Mouse (Mus musculus) liver, adult (tissue): ENCODE measurements around the gene Orm2.

Source experiments
- GATA4 ChIP-seq: IDR thresholded peaks from 2 replicates; pipeline ENCODE4 v1.6.1; 2014; ENCODE audit warnings: mild to moderate bottlenecking, low read length; ENCODE audit not compliant: insufficient replicate concordance

Orm2 gene

DNA sequence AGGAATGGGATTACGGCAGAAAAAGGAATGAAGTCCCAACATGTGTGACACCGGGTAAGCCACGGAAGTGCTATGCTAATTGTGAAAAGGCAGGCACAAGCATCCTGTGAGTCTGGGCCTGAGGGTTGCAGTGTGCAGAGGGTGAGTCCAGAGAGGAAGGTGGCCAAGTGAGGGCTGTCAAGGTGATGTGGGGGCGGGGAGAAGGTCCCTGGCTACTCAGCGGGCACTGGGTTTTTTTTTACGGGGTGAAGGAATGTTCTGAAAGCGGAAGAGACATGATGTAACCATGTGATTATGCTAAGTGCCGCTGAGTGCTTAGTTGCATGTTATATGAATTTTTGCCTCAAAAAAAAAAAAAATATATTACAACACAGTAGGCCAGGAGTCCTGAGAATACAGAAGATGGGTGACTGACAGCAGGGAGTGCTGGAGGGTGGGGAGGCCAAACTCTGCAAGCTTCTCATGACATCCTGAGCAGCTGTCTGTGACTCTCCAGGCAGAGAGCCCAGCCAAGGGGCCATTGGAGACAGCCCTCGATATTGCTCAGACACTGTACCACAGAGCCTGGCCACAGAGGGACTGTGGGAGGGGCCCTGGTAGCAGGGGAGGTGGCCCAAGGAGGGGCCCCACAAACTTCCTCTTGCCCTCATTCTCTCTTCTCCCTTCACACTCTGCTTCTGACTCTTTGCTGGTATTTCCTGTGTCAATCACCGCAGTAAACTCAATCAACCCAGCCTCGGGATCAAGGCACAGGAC is 36.8 kb downstream of the Orm2 start:
- no peak for TF ChIP-seq GATA4

DNA sequence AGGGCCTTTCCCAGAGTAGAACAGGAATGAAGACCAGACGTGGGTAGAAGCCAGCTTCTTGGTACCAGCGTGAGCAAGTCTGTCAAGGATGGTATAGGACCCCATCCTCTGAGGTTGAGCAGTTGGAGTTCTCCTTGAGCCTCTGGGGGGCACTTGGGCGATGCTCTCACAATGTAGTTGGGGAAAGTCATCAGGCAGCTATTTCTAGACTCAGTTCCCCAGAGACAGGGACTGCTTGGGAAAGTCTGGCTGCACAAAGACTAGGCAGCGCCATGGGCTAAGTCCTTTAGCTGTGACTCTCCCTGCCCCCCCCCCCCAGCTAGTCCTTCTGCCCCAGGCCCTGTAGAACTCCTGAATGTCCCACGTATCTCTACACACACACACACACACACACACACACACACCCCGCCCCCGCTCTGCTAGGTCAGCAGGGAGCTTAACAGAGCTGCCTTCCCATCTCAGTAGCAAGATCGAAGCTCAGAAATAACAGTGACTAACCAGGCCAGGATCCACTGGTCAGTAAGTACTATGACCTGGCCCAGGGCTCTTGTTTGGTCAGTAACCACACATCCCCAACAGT is 37.5 kb downstream of the Orm2 start:
- no peak for TF ChIP-seq GATA4

GRCm38 (mm10) chr4:63400541-63401306 is 38.5 kb downstream of the Orm2 start:
- no peak for TF ChIP-seq GATA4

- no peak for TF ChIP-seq GATA4
Observed at GRCm38 (mm10) chr4:63401620-63402019, 39.4 kb downstream of the Orm2 start.

DNA sequence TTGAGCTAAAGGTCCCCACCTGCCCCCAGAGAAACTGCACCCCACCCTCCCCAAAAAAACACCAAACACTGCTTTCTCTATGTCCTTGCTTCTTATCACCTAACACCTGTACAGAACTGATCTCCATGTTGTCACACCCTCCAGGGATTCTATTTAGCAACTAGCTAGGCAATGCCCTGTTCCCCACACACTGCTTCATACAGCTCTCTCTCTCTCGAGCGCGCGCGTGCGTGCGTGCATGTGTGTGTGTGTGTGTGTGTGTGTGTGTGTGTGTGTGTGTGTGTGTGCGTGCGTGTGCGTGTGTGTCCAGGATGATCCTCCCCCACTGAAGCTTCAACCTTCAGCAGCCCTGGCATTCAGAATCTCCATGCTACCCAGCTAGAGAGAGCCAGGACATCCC is 39.8 kb downstream of the Orm2 start:
- TF ChIP-seq GATA4 = no peak

DNA sequence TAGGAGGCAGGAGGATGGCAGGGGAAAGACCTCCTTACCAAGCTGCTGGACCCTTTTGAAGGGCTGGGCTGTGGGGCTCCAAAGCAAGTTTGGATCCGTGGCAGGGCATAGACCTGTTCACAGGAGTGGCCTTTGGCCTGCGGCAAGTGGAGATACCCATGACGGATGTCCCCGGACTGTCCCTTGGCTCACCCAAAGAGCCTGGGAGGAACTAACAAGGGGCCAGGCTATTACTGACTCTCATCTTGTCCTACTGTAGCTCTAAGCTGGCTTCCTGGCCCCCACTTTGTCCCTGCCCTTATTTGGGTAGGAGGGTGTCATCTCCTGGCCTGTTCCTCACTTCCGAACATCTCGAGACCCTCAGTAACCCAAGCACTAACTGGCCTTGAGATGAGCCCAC is 40.3 kb downstream of the Orm2 start:
- no peak for TF ChIP-seq GATA4

GRCm38 (mm10) chr4:63403040-63403959 is 41.1 kb downstream of the Orm2 start, which contains the start of gene Akna:
Akna (minus strand) TSS chr4:63403354.
- TF ChIP-seq GATA4 = no peak

DNA sequence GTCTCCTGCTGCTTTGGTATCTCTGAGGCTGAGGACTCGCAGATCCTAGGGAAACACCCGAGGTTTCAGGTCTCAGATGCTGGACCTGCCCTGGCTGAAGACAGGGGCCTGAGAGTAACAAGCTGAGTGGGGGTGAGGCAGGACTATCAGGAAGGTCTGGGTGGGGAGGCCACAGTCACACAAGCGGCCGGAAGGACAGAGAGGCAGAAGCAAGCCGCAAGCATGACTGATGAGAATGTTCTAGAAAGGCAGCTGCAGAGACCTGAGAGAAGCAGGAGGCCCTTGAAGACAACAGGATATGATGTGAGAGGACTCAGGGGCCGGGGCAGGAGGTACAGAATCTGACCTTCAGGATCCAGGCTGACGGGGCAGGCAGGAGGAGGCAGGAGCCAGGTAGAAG is 42.0 kb downstream of the Orm2 start:
- no peak for TF ChIP-seq GATA4

- TF ChIP-seq GATA4 = no peak
Observed at GRCm38 (mm10) chr4:63405051-63405450, 42.8 kb downstream of the Orm2 start.

- no peak for TF ChIP-seq GATA4
Observed at GRCm38 (mm10) chr4:63405683-63406082, 43.4 kb downstream of the Orm2 start.

- TF ChIP-seq GATA4 = no peak
Observed at GRCm38 (mm10) chr4:63408247-63408646, 46.0 kb downstream of the Orm2 start.

DNA sequence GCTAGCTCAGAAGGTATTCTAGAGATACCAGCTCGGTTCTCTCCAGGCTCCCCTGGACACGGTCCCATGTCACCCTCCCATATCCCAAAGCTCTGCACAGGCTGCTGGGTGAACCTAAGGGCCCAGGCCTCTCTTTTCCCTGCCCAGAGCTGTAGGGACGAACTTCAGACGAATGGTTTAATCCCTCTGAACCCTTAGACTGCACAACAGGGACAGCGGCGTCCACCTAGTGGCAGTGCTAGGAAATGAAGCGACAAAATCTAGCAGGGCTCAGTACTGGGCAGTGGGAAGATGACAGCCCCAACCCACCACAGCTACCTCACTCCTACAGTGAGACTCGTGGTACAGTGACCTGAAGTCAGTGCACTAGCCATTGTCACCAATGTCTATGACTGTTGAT is 46.4 kb downstream of the Orm2 start:
- no peak for TF ChIP-seq GATA4

- no peak for TF ChIP-seq GATA4
Observed at GRCm38 (mm10) chr4:63409317-63409907, 47.2 kb downstream of the Orm2 start.

- TF ChIP-seq GATA4 = no peak
Observed at GRCm38 (mm10) chr4:63409908-63410582, 47.8 kb downstream of the Orm2 start.
